Mouse (Mus musculus) CD4-positive naive resting alpha-beta T cell, adult 57 days (primary cell): ENCODE results near the gene Gm8281. TPM values are rescaled to one million over a fixed set of nuclear protein-coding genes. Genes with fewer than 3 reads are reported as not detected.

Source experiments
- total RNA-seq: library from RNA; stranded (reverse); gene quantifications from one replicate; pipeline ENCODE4 v1.2.4, GENCODE M21; 2023

Gm8281 gene
- total RNA-seq = not detected

GRCm38 (mm10) chr14:5070611-5071490 lies at the start of gene Gm8281:
Gene Gm8281 (plus strand): TSS chr14:5071040.

GRCm38 (mm10) chr14:5050329-5050728 lies 20.5 kb upstream of the Gm8281 start, which contains the start of gene 4930555G01Rik:
Gene 4930555G01Rik (plus strand): TSS chr14:5050629.

GRCm38 (mm10) chr14:5131219-5131618 lies 60.4 kb downstream of the Gm8281 start, which contains the start of gene Gm8279:
Gene Gm8279 (plus strand): TSS chr14:5131519.

Other genes starting within 250 kb of the Gm8281 start
- gene Gm3269, start 232.9 kb upstream of the Gm8281 start, total RNA-seq = not detected
- gene Gm3264, start 215.5 kb upstream of the Gm8281 start, total RNA-seq = not detected
- gene Gm3278, start 178.6 kb upstream of the Gm8281 start, total RNA-seq = not detected
- not detected for gene Gm8297, start 87.1 kb upstream of the Gm8281 start, total RNA-seq
- gene Gm3298, start 55.1 kb upstream of the Gm8281 start, total RNA-seq = not detected
- gene 4930555G01Rik, start 20.4 kb upstream of the Gm8281 start, total RNA-seq = not detected
- gene Gm8279, start 60.5 kb downstream of the Gm8281 start, total RNA-seq = not detected
- not detected for gene Gm3317, start 93.5 kb downstream of the Gm8281 start, total RNA-seq
- not detected for gene Gm8271, start 114.8 kb downstream of the Gm8281 start, total RNA-seq
- not detected for gene Gm3526, start 189.5 kb downstream of the Gm8281 start, total RNA-seq